Mouse (Mus musculus): ENCODE measurements around the gene Ppfia4. TPM values are rescaled to one million over a fixed set of nuclear protein-coding genes. Genes with fewer than 3 reads are reported as not detected.

Gene Ppfia4
- polyA plus RNA-seq, 2 experiments, result 1.1 to 1.2 TPM

- H3K4me2 ChIP-seq (ENCODE audit: low read depth), result no peak overlapping the region
- H3K36me3 ChIP-seq (replicated peaks; ENCODE audit: control insufficient read depth, insufficient read depth, low read depth), result no peaks in the 10 kb centered on the region
- no peak for DNase-seq (ENCODE audit: low read depth in 3 of 3, low spot score in 3 of 3)
- no peak overlapping the region for H3K9ac ChIP-seq (replicated peaks)
- TF ChIP-seq EP300 (IDR thresholded peaks at IDR 0.05; ENCODE audit: low read depth) (no peak), CTCF (IDR thresholded peaks at IDR 0.05; ENCODE audit: low read depth) (no peak)
- no peak overlapping the region for H3K27ac ChIP-seq
- 75% methylated on average over 13 of the region's 13 CpGs for WGBS (ENCODE audit: insufficient replicate concordance)
- ATAC-seq (ENCODE audit: insufficient read depth), result no peak
- H3K9me3 ChIP-seq (ENCODE audit: control insufficient read depth, low read length), result no peaks in the 10 kb centered on the region
- no peak overlapping the region for H3K4me3 ChIP-seq (ENCODE audit: insufficient read depth in 1 of 2, low read depth in 2 of 2, low read length in 2 of 2)
- no peaks in the 10 kb centered on the region for H3K4me1 ChIP-seq (replicated peaks; ENCODE audit: control insufficient read depth in 2 of 2, insufficient read depth in 2 of 2, low read length in 1 of 2)
- no peaks in the 10 kb centered on the region for H3K27me3 ChIP-seq (ENCODE audit: control insufficient read depth, insufficient read depth, low read length)
These were observed 42.4 kb downstream of the Ppfia4 start for GRCm38 (mm10) chr1:134290300-134290699.

- no peaks in the 10 kb centered on the region for H3K27me3 ChIP-seq (ENCODE audit: control insufficient read depth, insufficient read depth, low read length)
- DNase-seq (ENCODE audit: low read depth in 3 of 3, low spot score in 3 of 3) (no peak), ATAC-seq (ENCODE audit: insufficient read depth) (no peak)
- H3K9me3 ChIP-seq (ENCODE audit: control insufficient read depth, low read length), result no peaks in the 10 kb centered on the region
- TF ChIP-seq CTCF (IDR thresholded peaks at IDR 0.05; ENCODE audit: low read depth) (no peak), EP300 (IDR thresholded peaks at IDR 0.05; ENCODE audit: low read depth) (no peak)
- WGBS (ENCODE audit: insufficient replicate concordance), result 60% methylated on average over 11 of the region's 11 CpGs
- no peak within 1 kb of the TSS for H3K27ac ChIP-seq
- no peak within 1 kb of the TSS for H3K4me3 ChIP-seq (ENCODE audit: insufficient read depth in 1 of 2, low read depth in 2 of 2, low read length in 2 of 2)
- H3K36me3 ChIP-seq (replicated peaks; ENCODE audit: control insufficient read depth, insufficient read depth, low read depth), result no peaks in the 10 kb centered on the region
- H3K9ac ChIP-seq (replicated peaks), result no peak within 1 kb of the TSS
- H3K4me2 ChIP-seq (ENCODE audit: low read depth), result no peak within 1 kb of the TSS
- H3K4me1 ChIP-seq (replicated peaks; ENCODE audit: control insufficient read depth in 2 of 2, insufficient read depth in 2 of 2, low read length in 1 of 2), result no peaks in the 10 kb centered on the region
These were observed 43.1 kb downstream of the Ppfia4 start, which contains the start of gene Myog for GRCm38 (mm10) chr1:134289598-134290099. Gene Myog (plus strand): TSS chr1:134289989.

DNA sequence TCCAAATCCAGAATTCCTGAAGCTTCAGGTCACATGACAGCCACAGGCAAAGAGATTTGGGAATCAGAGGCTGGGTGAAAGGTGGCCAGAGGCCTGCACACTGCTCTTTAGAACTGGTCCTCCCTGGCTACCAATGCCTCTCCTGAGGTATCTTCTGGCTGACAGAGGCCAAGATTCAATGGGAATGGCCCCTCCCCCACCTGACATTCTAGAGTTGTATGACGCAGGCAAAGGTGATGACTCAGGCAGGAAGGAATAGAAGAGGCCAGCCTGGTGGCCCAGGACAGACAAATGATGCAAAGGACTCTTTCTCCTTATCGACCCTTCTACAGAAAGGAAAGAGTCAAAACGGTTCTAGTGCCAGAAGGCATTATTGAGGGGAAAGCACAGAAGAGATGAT lies 44.5 kb downstream of the Ppfia4 start:
- no peaks in the 10 kb centered on the region for H3K27me3 ChIP-seq (ENCODE audit: control insufficient read depth, insufficient read depth, low read length)
- H3K9ac ChIP-seq (replicated peaks), result no peak overlapping the region
- no peaks in the 10 kb centered on the region for H3K9me3 ChIP-seq (ENCODE audit: control insufficient read depth, low read length)
- WGBS (ENCODE audit: insufficient replicate concordance), result 32% methylated on average over 3 of the region's 3 CpGs
- no peak overlapping the region for H3K27ac ChIP-seq
- DNase-seq (ENCODE audit: low read depth in 3 of 3, low spot score in 3 of 3), result no peak
- H3K36me3 ChIP-seq (replicated peaks; ENCODE audit: control insufficient read depth, insufficient read depth, low read depth), result no peaks in the 10 kb centered on the region
- no peaks in the 10 kb centered on the region for H3K4me1 ChIP-seq (replicated peaks; ENCODE audit: control insufficient read depth in 2 of 2, insufficient read depth in 2 of 2, low read length in 1 of 2)
- H3K4me3 ChIP-seq (ENCODE audit: insufficient read depth in 1 of 2, low read depth in 2 of 2, low read length in 2 of 2), result no peak overlapping the region
- no peak overlapping the region for H3K4me2 ChIP-seq (ENCODE audit: low read depth)
- no peak for ATAC-seq (ENCODE audit: insufficient read depth)
- TF ChIP-seq CTCF (IDR thresholded peaks at IDR 0.05; ENCODE audit: low read depth) (no peak), EP300 (IDR thresholded peaks at IDR 0.05; ENCODE audit: low read depth) (no peak)

GRCm38 (mm10) chr1:134285458-134286120 lies 47.1 kb downstream of the Ppfia4 start:
- WGBS (ENCODE audit: insufficient replicate concordance), result 57% methylated on average over 10 of the region's 10 CpGs
- ATAC-seq (ENCODE audit: insufficient read depth) (no peak), DNase-seq (ENCODE audit: low read depth in 3 of 3, low spot score in 3 of 3) (no peak)
- Histone ChIP-seq H3K4me2 (ENCODE audit: low read depth) (no peak overlapping the region), H3K4me1 (replicated peaks; ENCODE audit: control insufficient read depth in 2 of 2, insufficient read depth in 2 of 2, low read length in 1 of 2) (no peaks in the 10 kb centered on the region), H3K9me3 (ENCODE audit: control insufficient read depth, low read length) (no peaks in the 10 kb centered on the region), H3K4me3 (ENCODE audit: insufficient read depth in 1 of 2, low read depth in 2 of 2, low read length in 2 of 2) (no peak overlapping the region), H3K9ac (replicated peaks) (no peak overlapping the region), H3K27me3 (ENCODE audit: control insufficient read depth, insufficient read depth, low read length) (no peaks in the 10 kb centered on the region), H3K27ac (no peak overlapping the region), H3K36me3 (replicated peaks; ENCODE audit: control insufficient read depth, insufficient read depth, low read depth) (no peaks in the 10 kb centered on the region)
- TF ChIP-seq EP300 (IDR thresholded peaks at IDR 0.05; ENCODE audit: low read depth), result no peak
- TF ChIP-seq CTCF (IDR thresholded peaks at IDR 0.05; ENCODE audit: low read depth), result no peak

DNA sequence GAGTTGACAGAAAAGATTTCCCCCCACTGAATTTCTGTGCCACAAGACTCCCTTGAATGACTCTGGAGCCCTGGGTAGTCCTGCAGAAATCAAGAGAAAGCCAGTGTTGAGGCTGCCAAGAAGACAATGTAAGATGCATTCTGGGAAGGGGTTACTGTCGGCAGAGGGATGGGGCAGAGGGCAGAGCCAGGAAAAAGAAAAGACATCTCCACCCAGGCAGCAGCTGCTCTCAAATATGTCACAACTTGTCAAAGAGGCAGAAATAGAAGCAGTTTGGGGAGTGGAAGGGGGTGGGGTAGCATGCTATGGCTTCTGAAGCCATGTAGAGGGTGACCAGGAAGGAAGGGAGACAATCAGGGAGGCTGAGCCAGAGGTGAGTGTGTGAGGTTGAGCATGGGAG lies 49.6 kb downstream of the Ppfia4 start:
- H3K4me3 ChIP-seq (ENCODE audit: insufficient read depth in 1 of 2, low read depth in 2 of 2, low read length in 2 of 2), result no peak overlapping the region
- no peaks in the 10 kb centered on the region; a peak in 1 of 4 replicates for H3K4me1 ChIP-seq (replicated peaks; ENCODE audit: control insufficient read depth in 2 of 2, insufficient read depth in 2 of 2, low read length in 1 of 2)
- no peak for DNase-seq (ENCODE audit: low read depth in 3 of 3, low spot score in 3 of 3)
- 26% methylated on average over 1 of the region's 1 CpGs for WGBS (ENCODE audit: insufficient replicate concordance)
- TF ChIP-seq EP300 (IDR thresholded peaks at IDR 0.05; ENCODE audit: low read depth) (no peak), CTCF (IDR thresholded peaks at IDR 0.05; ENCODE audit: low read depth) (no peak)
- no peaks in the 10 kb centered on the region for H3K36me3 ChIP-seq (replicated peaks; ENCODE audit: control insufficient read depth, insufficient read depth, low read depth)
- no peak overlapping the region for H3K27ac ChIP-seq
- no peaks in the 10 kb centered on the region for H3K9me3 ChIP-seq (ENCODE audit: control insufficient read depth, low read length)
- ATAC-seq (ENCODE audit: insufficient read depth), result no peak
- no peak overlapping the region for H3K4me2 ChIP-seq (ENCODE audit: low read depth)
- H3K9ac ChIP-seq (replicated peaks), result no peak overlapping the region
- H3K27me3 ChIP-seq (ENCODE audit: control insufficient read depth, insufficient read depth, low read length), result no peaks in the 10 kb centered on the region

Measured in liver, embryonic 14.5 days (tissue).